Mouse (Mus musculus) liver, adult 2 months (tissue): ENCODE data around the gene Troap.

Experiments
- CTCF ChIP-seq: fragments of 200-500 bp; IDR thresholded peaks from 2 replicates; pipeline ENCODE4 v1.5.1; 2011; ENCODE audit warnings: low read depth, low read length, control low read depth
- POLR2A ChIP-seq: fragments of 200-500 bp; IDR thresholded peaks from 2 replicates; pipeline ENCODE4 v1.6.1; 2011; ENCODE audit warnings: low read length, control low read depth; ENCODE audit not compliant: insufficient read depth; ENCODE audit errors: extremely low read depth

- TF ChIP-seq CTCF (peak; percentile 92), POLR2A (peak; percentile 68; the same call in 1 of the 2 replicates)
Measured at GRCm38 (mm10) chr15:99099139-99099556, 24.8 kb downstream of the Troap start.
